Mouse (Mus musculus) right cerebral cortex, adult 18-20 months (tissue): ENCODE results near the gene Erc1.
"Not testable (repeated sequence)": the region's sequence is repeated elsewhere in the genome, so short reads cannot be mapped to it uniquely, and the experiment has no call there.

ENCODE experiments used
- DNase-seq: peaks from one replicate; pipeline ENCODE4 v3.0.0; 2022; ENCODE audit warnings: mixed read lengths

Erc1 gene

DNA sequence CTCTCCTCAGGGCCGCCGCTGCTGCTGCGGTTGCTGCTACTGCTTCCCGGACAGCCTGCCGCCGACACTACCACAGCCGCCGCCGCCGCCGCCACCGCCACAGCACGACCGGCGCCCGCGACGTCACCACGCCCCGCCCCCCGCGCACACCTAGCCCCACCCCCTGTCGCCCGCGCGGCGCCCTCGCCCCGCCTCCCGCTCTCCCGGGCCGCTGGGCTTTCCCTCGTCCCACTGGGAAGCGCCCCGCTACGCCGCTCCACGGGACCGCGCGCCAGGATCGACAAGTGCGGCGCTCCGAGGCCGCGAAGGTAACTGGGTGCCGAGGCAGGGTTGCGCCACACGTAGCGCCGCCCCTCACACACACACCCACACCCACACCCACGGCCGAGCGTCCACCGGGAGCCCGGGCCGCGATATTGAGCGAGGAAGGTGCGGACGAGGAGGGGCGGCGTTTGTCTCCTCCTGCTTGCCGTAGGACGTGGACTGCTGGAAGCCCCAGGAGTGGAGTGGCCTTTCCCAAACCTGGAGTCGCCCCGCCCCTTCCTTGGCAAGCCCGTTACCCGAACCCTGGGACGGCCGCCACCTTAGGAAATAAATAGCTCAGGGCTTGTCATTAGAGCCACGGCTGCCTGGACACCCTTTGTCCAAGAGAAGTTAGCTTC, at the start of gene Erc1:
Gene Erc1, minus strand, starts transcription at position 134 of the 662 bp plus-strand sequence.
- DNase-seq, result peak; percentile 93

DNA sequence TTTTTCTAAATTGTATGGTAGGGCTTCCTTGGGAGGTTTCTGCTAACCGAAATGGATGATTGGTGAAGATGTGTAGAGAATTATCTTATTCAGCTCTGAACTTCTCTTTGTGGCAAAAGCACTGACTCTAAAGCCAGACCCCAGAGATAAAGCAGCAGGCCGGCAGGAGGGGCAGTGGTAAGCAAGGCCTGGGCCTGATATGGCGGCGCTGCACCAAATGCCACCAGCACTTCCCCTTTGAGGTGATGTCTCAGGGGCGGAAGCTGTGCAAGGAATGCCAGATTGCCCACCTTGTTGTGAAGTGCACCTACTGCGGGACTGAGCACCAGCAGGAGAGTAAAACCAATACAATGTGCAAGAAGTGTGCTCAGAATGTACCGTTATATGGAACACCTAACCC, 44.7 kb upstream of the Erc1 start:
- no peak for DNase-seq

DNA sequence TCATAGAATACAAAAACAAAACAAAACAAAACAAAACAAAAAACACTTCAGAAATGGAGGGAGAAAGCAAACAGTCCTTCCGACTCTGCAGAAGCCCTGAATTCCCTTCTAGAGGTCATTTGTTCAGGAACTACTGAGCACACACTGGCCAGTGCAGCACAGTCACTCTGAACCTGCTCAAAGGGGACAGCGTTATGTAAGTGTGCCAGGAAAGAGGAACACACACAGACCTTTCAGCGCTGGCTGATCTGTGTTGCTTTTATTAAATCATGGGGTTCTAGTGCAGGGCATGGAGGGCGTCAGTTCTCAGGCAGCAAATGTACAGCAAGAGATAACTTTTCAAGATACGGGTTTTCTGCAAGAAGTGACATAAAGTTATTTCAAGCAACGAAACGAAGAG, 35.2 kb upstream of the Erc1 start:
- no peak for DNase-seq

DNA sequence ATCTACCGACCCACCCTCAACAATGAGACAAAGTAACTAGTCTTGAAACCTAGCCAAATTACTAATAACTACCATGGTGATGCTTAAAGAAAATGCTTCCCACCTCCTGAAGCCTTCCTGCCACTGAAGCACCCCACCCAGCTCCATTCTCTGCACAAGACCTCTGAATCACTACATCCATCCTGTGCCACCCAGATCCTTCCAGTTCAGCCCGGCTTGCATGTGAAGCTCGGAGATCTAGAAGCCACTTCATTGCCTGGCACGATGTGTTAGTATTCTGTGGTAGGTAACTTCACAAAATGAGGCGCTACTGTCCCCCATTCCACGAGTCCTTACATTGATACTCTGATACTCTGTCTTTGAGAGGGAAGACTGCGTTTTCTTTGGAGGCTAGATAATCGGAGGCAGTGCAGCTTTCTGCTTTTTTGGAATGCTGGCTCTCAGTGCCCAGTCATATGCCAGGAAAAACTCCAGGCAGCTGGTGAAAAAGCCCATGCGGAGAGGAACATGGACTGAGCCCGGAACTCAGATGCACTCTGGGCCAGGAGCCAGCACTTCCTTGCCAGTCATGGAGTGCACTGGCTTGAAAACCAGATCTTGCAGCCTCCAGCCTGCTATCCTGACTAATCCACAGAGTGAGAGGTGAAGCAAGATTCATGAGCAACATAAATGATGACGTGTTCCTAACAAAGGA, 16.5 kb upstream of the Erc1 start:
- peak; percentile 87 for DNase-seq

DNA sequence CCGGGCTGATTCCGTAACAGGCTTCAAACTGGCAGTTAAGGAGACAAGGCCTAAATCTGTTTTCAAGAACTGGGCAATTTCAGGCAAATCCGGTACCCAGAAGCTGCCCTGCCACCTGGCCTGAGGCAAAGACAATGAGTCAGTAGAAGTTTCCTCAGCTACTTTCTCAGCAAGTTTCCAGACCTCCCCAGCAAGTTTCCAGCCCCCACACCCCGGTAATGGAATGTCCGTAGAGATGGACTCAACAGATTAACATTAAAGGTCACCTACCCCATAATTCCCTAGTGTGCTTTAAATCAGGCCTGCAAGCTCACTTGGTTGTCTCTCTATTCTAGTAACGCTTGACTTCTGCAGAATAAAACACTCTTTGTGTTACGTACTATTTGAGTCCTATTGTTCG, 13.6 kb upstream of the Erc1 start:
- DNase-seq, result no peak

DNA sequence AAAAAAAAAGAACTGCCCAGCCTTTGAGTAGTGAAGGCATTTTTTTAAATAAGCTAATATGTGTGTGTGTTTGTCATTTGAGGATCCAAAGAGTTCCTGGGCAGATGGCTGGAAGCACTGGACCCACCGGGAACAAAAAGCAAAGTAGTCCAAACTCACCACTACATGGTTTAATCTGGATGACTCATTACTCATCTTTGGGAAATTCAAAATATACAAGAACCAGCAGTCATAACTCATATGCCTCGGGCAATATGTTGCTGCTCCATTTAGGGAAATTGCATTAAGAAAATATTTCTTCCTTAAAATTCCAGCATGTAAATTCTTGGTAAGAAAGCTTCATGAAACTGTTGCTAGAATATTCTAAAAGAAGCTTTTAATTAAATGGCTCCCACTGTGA, 12.3 kb upstream of the Erc1 start:
- DNase-seq, result no peak

DNA sequence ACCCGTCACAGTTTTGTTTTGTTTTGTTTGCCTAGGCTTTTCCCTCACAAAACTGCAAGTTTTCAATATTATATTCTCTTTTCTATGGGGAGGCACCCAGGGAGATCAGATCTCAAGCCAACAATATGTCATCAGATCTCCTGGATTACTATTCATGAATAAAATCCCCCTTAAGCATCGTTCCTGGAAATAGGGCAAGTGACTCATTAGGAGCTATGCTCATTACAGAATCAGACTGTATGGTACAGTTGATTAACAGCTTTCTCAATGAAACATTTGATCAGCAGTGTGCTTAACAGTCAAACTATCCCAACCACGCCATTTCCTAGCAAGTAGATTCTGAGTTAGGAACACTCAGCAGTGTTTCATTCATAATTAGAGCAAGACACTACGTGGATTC, 7.5 kb upstream of the Erc1 start:
- DNase-seq, result no peak

DNA sequence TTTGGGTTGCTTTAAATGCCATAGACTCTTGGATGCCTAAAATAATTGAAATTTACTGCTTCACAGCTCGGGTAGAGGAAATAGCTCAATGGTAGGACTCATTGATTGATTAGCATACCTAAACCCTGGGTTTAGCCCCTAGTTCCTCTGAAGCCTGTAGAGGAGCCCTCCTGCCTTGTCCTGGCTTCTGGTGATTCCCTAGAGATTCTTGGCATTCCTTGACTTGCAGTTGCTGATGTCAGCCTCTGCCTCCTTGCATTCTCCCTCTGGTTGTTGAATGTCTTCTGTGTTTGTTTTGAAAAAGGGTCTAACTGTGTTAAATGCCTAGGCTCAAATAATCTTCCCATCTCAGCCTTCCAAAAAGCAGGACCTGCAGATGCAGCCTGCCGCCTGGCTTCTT, 6.2 kb upstream of the Erc1 start:
- no peak for DNase-seq

DNA sequence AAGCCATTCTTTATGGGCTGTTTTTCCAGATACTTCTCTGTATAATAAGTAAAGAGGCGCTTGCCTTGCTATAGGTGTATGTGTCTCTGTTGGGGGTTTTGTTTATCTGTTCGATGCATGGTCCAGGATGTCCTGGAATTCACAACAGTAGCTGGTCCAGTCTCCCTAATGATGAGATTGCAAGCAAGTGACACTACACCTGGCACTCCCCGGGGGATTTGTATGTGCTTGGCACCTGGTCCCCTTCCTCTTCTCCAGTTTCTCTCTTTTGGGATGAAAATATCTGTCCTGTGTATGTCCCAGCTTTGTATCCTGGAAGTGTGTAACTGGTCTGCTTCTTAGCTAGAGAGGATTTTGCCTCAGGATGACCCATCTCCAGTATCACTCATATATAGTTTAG, 1.9 kb upstream of the Erc1 start:
- no peak for DNase-seq

DNA sequence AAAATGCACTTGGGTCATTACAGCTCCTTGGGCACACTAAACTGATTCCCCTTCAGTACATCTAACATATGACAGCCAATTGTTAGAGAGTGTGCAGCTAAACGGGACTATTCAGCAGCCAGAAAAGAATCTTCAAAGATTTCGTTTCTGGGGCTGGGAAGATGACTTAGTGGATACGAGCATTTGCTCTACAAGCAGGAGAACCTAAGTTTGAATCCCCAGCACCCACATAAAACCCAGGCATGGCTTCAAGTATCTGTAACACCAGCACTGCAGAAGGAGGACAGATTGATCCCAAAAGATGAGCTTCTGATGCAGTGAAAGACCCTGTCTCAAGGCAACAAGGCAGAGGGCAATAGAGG, 1.4 kb upstream of the Erc1 start:
- DNase-seq, result no peak

DNA sequence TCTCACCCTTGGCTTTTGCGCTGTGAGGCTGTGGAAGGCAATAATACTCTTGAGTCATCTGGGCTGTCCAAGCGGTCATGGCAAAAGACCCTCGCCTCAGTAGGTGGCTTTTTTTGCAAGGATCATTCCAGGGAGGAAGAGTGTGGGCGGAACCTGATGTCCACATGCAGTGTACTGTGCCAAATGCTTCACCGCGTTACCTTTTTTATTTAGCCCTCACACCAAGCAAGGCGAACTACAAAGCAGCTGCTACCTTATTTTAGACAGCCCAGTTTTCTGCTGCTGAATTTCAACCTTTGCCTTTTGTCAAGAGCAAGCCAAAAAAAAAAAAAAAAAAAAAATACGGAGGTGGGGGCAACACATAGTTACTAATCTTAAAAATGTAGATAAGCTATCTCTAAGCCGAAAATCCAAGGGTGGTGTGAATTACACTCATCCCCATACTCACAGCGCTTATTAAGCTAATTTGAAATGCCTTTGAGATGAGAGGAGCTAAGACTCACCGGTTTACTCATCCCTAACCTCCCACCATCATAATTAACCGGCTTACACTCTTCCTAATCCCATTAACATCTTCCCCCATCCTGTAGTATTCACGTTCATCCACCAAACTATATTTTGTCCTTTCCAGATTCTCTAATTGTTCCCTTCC, 855 bp upstream of the Erc1 start:
- peak; percentile 2 for DNase-seq

DNA sequence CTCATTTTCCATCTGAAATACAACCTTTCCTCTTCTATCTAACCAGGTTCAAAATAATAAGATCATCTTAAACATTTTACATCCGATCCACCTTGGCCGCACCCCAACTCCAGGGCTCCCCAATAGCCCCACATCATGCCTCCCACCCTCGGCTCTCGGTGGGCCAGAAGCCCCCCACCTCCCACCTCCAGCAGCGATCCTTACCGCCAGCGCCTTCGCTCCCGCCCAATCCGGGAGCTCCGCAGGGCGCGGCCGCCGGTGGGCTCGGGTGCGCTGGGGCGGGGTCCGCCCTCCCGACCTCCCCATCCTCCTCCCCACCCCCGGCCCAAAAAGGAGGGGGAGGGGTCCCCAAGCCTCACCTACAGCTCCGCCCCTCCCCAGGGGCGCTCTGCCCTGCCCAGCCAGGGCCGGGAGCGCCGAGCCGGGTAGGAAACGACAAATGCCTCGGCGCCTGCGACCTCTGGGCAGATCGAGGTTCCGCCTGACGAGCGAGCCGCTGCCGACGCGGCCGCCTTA, 391 bp downstream of the Erc1 start:
- peak; percentile 12 for DNase-seq

DNA sequence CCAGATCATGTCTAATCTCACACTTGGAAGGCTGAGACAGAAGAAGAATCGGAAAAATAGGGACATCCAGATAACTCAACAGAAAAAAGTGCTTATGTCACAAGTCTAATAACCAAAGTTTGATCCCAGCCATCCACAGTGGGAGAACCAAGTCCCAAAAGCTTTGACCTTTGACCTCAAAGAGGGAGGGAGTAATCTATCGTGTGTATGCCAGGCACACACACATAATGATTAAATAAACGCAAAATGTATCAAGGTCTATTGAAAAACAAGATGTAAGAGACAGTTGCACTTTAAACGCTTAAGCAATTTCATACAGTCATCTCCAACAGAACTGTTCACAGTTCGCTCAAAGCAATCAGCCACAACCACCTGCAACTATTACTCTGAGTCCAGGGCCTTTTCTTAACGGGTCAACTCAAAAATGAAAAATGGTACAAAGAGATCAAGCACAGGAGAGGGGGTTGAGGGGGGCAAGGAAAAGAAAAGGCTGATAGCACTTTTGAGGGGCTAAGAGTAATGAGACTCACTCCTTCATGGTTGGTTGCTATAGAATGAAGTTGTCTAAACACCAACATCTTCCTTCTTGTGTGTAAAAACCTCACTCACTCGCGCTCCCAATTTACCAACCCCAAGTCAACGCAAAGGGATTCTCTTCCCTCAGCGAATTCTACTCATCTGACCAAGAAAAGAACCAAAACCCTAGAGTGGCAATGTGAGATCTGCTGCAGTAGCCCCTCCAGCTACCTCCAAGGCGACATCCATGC, 1.0 kb downstream of the Erc1 start:
- no peak for DNase-seq

DNA sequence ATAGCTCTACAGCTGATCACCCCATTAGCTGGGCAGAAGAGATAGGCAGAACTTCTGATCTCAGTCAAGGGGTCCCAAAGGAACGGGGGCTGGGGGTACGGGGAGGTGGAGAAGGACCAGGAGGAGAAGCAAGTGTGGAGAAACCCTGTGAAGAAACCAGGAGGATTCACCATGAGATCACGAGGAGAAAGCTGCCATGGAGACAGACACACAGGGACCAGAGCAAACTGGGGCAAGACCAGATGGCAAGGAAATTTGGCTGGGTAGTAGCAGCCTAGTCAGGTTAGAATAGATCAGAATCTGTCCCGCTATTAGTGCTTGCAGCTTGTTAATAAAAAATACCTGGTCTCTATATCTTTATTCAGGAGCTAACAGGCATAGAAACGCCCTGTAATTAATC, 18.0 kb downstream of the Erc1 start:
- no peak for DNase-seq

DNA sequence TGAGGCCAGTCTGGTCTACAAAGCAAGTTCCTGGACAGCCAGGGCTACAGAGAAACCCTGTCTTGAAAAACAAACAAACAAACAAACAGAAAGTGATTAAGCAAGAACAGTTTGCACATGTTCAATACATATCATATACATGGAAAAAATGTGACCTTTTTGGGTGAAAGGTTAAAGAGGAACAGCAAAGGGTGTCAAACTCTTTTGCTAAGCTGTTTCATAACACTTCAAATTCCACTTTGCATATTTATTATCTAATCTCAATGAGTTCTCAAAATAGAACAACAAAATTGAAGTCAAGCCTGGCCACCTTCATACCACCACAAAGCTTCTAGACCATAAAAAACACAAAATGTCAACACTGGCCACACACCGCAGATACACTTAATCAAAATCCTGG, 19.8 kb downstream of the Erc1 start:
- DNase-seq, result no peak

DNA sequence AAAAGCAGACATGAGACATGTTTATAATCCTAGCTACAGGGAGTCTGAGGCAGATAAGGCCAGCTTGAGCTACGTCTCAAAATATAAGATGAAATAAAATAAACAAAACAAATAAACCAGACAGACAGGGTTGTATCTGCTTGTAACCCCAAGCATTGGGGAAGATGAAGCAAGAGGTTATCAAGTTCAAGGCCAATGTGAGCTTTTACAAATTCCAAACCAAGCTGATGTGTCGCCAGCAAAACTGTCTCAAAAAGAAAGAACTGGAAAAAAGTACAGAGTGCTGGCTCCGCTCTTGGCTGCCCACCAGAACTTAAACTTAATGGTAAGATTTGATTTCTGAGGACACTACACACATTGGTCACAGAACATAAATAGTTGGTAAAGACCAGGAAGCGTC, 21.3 kb downstream of the Erc1 start:
- DNase-seq, result no peak

DNA sequence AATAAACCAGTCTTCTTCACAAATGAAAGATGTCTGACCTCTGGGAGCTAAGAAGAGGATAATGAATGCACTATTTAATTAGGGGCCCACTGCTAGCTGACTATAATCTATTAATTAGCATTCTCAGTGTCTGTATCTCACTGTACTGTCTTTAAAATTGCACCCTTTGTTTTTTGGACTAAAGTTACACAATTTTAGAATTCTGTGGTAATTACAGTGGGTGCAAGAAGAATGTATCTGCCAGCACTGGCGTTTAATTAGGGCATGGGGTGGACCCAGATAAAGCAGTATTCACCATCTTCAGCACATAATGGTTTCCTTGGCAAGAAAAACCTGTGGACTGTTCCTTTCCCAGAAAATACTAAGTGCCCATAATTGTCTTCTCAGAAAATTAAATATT, 25.8 kb downstream of the Erc1 start:
- DNase-seq, result no peak

DNA sequence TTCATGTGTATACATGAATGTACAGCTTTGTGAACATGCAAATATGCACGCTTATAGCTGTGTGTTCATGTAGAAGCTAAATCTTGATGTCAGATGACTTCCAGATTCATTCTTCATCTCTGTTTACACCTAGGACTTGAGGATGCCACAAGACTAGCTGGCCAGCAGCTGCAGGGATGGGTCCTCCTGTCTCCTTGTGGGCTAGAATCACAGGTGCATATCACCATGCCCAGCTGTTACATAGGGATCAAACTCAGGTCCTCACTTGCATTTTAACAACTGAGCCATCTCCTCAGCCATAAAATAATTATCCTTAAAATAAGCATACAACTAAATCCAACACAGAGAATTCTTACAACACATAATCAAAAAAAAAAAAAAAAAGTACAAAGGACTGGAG, 26.8 kb downstream of the Erc1 start:
- no peak for DNase-seq

DNA sequence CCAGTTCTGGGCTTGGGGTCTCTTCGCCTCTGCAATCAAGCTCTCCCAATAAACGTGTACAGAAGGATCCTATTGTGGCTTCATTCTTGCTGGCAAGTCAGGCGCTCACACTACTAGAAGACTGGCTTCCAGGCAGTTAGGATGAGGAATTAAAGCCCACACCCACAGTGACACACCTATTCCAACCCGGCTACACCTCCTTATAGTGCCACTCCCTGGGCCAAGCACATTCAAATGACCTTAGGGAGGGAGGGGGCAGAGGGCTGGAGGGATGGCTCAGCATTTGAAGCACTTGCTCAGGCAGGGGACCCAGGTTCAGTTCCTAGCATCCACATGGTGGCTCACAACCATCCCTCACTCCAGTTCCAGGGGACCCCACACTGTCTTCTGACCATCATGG, 29.4 kb downstream of the Erc1 start:
- DNase-seq, result no peak

DNA sequence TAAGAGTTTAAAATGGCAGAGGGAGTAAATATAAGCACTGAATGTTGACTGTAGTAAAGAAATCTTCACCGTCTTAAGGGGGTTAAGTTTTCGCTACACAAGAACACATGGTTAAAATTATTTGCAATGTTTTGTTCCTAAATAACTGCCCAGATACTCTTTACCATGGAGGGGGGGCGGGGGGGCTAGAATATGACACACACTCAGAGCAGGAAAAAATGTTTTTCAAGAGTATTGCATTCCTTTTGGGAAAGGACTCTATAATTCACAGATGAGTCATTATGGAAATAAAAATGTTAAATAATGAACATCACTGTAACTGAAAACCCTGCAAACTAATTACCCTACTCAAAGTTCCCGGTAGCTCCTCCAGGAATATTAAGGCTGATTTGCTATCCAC, 32.5 kb downstream of the Erc1 start:
- no peak for DNase-seq

DNA sequence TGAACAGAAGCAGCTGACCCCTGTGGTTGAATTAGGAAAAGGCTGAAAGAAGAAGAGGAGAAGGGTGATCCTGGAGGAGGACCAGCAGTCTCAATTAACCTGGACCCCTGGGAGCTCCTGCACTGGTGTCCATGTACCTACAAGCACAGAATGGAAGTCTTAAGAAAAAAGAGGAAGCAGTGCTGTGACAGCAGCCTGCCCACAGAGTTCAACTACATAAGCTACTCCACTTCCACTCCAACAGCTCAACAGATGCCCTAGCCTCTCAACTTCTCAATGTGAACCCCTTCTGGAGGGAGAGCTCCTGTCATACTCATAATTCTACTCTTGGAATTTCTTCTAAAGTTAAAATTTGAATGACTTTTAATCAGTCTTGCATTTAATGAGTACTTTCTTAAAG, 34.9 kb downstream of the Erc1 start:
- DNase-seq, result not testable (repeated sequence)

DNA sequence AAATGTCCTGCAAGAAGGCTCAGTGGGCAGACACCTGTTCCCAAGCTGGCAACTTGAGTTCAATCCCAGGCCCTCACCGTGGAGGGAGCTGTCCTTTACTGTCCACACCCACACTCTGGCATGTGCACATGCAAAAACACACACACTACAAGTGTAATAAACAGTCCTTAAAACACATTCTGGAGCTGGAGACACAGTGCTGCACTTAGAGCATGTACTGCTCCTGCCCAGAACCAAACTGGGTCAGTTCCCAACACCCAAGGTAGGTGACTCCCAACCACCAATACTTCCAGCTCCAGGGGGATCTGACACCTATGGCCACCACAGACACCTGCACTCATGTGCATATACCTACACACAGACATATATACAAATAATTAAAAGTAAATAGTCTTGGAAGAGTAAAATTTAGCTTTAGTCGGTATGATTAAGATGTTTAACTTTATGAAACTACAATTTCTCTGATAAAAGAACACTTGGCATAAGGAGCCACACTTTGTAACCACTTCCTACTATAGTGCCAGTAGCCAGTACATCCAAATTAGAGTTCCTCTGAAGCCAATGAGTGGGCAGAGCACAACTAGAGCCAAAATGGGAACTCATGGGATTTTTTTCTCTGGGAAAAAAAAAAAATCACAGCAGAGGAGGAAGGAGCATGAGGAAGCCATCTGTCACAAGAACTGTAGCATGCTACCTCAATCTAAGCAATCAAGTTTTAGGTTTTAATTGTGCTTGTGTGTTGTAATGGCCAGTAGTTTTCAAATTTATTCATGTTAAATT, 39.1 kb downstream of the Erc1 start:
- DNase-seq, result peak; percentile 58

DNA sequence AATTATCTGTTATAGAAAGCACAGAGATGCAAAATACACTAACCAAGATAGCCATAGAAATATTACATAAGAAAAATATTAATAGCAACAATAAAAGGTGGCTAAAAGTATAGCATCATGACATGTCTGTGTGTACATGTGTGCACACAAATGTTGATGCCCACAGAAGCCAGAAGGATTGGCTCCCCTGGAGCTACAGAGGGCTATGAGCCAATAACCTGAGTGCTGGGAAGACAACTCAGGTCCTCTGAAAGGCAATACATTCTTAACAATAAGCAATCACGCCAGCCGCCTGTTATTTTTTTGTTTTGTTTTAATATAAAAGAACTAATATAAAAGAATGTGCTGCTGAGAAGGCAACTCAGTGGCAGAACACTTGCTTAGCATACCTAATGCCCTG, 44.7 kb downstream of the Erc1 start:
- no peak for DNase-seq
